9 mouse cellular contexts compared by ENCODE assay signal in the genomic region with DNA sequence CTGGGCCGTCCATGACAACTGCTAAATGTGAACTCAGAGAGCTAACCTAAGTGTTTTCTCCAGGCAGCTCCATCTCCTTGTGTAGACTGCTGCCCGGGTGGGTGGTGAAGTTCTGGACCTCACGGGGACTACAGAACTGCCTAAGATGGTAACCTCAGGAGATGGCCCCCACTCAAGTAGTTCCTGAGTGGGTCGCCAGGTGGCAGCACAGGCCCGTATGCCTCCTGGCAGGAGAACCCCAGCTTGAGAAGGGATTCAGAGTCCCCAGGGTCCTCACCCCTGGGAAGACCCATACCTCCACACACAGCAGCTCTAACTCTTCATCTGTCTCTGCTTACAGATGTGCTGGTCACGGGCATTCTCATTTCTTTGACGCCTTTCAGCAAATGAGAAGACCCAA. TPM values are rescaled to one million over a fixed set of nuclear protein-coding genes. Genes with fewer than 3 reads are reported as not detected.
DNase-seq lines count a peak whose midpoint lies in the region; ATAC-seq lines count a peak whose summit lies in the region.
"Had no signal": no experiment of that assay in that cellular context is flagged by ENCODE, and none has a peak within 500 bp of the region (broad histone marks: within the 10 kb centered on the region; RNA-seq: fewer than 3 reads in every experiment).

No protein-coding gene starts in this region.

- WGBS in forebrain, embryonic 14.5 days: 13% methylated on average over 7 of the region's 7 CpGs
- WGBS in forebrain, embryonic 13.5 days: 10% methylated on average over 7 of the region's 7 CpGs

- no peaks in the 10 kb centered on the region for H3K27me3 ChIP-seq in forebrain, embryonic 14.5 days (replicated peaks; ENCODE audit: control insufficient read depth, insufficient read depth, low read length)
- H3K27me3 ChIP-seq in forebrain, embryonic 13.5 days: peaks cover 16% of the 10 kb centered on the region

- ATAC-seq in forebrain, embryonic 14.5 days: no peak
- no peak for ATAC-seq in forebrain, embryonic 13.5 days
- ATAC-seq in granulocyte monocyte progenitor cell, adult 5-6 weeks (replicated peaks; ENCODE audit: poor library complexity, severe bottlenecking): peak; percentile 41
- peak; percentile 53 for ATAC-seq in megakaryocyte progenitor cell, adult 5-6 weeks (replicated peaks; ENCODE audit: poor library complexity)

- H3K4me3 ChIP-seq in forebrain, embryonic 14.5 days (ENCODE audit: low read depth, low read length): no peak overlapping the region
- H3K4me3 ChIP-seq in forebrain, embryonic 13.5 days: no peak overlapping the region

- H3K36me3 ChIP-seq in forebrain, embryonic 14.5 days (ENCODE audit: control insufficient read depth, insufficient read depth, low read length): no peaks in the 10 kb centered on the region
- no peaks in the 10 kb centered on the region for H3K36me3 ChIP-seq in forebrain, embryonic 13.5 days (ENCODE audit: poor library complexity, severe bottlenecking)

- no peak overlapping the region for H3K27ac ChIP-seq in forebrain, embryonic 14.5 days (ENCODE audit: low read depth, low read length)
- no peak overlapping the region for H3K27ac ChIP-seq in forebrain, embryonic 13.5 days
- H3K27ac ChIP-seq: macrophage had no signal

- peak; percentile 69 for DNase-seq in forebrain, embryonic 14.5 days (ENCODE audit: low spot score)
- peak; percentile 70 for DNase-seq in Muller cell, postnatal 12 days (ENCODE audit: inconsistent ontology term)
- peak; percentile 71 for DNase-seq in cerebellum, adult 9-11 months
- peak; percentile 82 to 85 for DNase-seq in layer of hippocampus, postnatal 10 days (ENCODE audit: low spot score in 2 of 2)
- DNase-seq in spleen, postnatal 10 days (ENCODE audit: low spot score in 2 of 2): peak; percentile 87 to 90

- H3K4me1 ChIP-seq in forebrain, embryonic 14.5 days (ENCODE audit: control insufficient read depth, insufficient read depth, low read length): peaks cover 7% of the 10 kb centered on the region
- peaks cover 28% of the 10 kb centered on the region for H3K4me1 ChIP-seq in forebrain, embryonic 13.5 days

- no peak overlapping the region for H3K4me2 ChIP-seq in forebrain, embryonic 14.5 days (ENCODE audit: low read length)
- H3K4me2 ChIP-seq in forebrain, embryonic 13.5 days: no peak overlapping the region

- no peak overlapping the region for H3K9ac ChIP-seq in forebrain, embryonic 14.5 days (ENCODE audit: low read length)
- H3K9ac ChIP-seq in forebrain, embryonic 13.5 days: no peak overlapping the region

- H3K9me3 ChIP-seq in forebrain, embryonic 14.5 days (replicated peaks; ENCODE audit: control insufficient read depth, low read length): no peaks in the 10 kb centered on the region
- no peaks in the 10 kb centered on the region for H3K9me3 ChIP-seq in forebrain, embryonic 13.5 days (replicated peaks)

RNA-seq across cellular contexts. Expression of gene Grpel1, which starts 2.0 kb away (rescaled TPM):
- polyA plus RNA-seq in forebrain, embryonic 14.5 days (2014; fragmentation: Nextera tagmentation; extraction: Ambion mirVana): 53.8 and 58.5 TPM in 2 replicates
- polyA plus RNA-seq in forebrain, embryonic 13.5 days (2015; fragmentation: Nextera tagmentation; extraction: Ambion mirVana): 51.0 and 51.4 TPM in 2 replicates
- total RNA-seq in granulocyte monocyte progenitor cell, adult 5-6 weeks (2014; fragmentation: Nextera tagmentation): 28.9 and 40.4 TPM in 2 replicates
- 35.6 and 37.9 TPM in 2 replicates for total RNA-seq in granulocyte monocyte progenitor cell, adult 5-6 weeks (2017)
- total RNA-seq in layer of hippocampus, postnatal 10 days (2021): 10 to 100 TPM; 21.7 to 22.4 TPM
- total RNA-seq in megakaryocyte progenitor cell, adult 5-6 weeks (2015): 41.3 and 43.7 TPM in 2 replicates
- total RNA-seq in megakaryocyte progenitor cell, adult 5-6 weeks (2017): 34.4 and 35.2 TPM in 2 replicates

RNA-seq across cellular contexts. Expression of gene Tada2b, which starts 21.3 kb away (rescaled TPM):
- polyA plus RNA-seq in forebrain, embryonic 14.5 days (2014; fragmentation: Nextera tagmentation; extraction: Ambion mirVana): 4.8 and 5.3 TPM in 2 replicates
- 2.8 and 3.2 TPM in 2 replicates for polyA plus RNA-seq in forebrain, embryonic 13.5 days (2015; fragmentation: Nextera tagmentation; extraction: Ambion mirVana)
- 9.1 and 12.9 TPM in 2 replicates for total RNA-seq in granulocyte monocyte progenitor cell, adult 5-6 weeks (2014; fragmentation: Nextera tagmentation)
- total RNA-seq in granulocyte monocyte progenitor cell, adult 5-6 weeks (2017): 12.1 and 14.5 TPM in 2 replicates
- total RNA-seq in layer of hippocampus, postnatal 10 days (2021): 10 to 100 TPM; 33.6 to 35.1 TPM
- total RNA-seq in megakaryocyte progenitor cell, adult 5-6 weeks (2015): 10.8 and 12.2 TPM in 2 replicates
- 20.6 and 21.5 TPM in 2 replicates for total RNA-seq in megakaryocyte progenitor cell, adult 5-6 weeks (2017)

RNA-seq across cellular contexts. Expression of gene Ccdc96, which starts 21.6 kb away (rescaled TPM):
- 2.5 and 2.8 TPM in 2 replicates for polyA plus RNA-seq in forebrain, embryonic 14.5 days (2014; fragmentation: Nextera tagmentation; extraction: Ambion mirVana)
- 3.8 and 4.1 TPM in 2 replicates for polyA plus RNA-seq in forebrain, embryonic 13.5 days (2015; fragmentation: Nextera tagmentation; extraction: Ambion mirVana)
- total RNA-seq in granulocyte monocyte progenitor cell, adult 5-6 weeks (2014; fragmentation: Nextera tagmentation): not detected in 2 replicates
- 0.43 TPM in 1 of 2 replicates, not detected in the other for total RNA-seq in granulocyte monocyte progenitor cell, adult 5-6 weeks (2017)
- total RNA-seq in layer of hippocampus, postnatal 10 days (2021): 1 to 10 TPM; 2.1 to 2.3 TPM
- total RNA-seq in megakaryocyte progenitor cell, adult 5-6 weeks (2015): 0.02 and 0.05 TPM in 2 replicates
- total RNA-seq in megakaryocyte progenitor cell, adult 5-6 weeks (2017): 0.25 TPM in 1 of 2 replicates, not detected in the other

Comparison
In these comparisons a context has a peak if more than half of its experiments do, and no peak if none do; other contexts are left out.
1. ATAC-seq: peak in granulocyte monocyte progenitor cell, adult 5-6 weeks (single experiment) and megakaryocyte progenitor cell, adult 5-6 weeks (single experiment); none in forebrain, embryonic 14.5 days (single experiment) and forebrain, embryonic 13.5 days (single experiment).
2. Peak in every context shown above with its lines, with median percentiles within 50 percentile points of each other: DNase-seq.